Mouse (Mus musculus) lung, embryonic 16.5 days (tissue): ENCODE data around the gene Slc35f4. TPM values are rescaled to one million over a fixed set of nuclear protein-coding genes. Genes with fewer than 3 reads are reported as not detected.
"Not testable (repeated sequence)": the region's sequence is repeated elsewhere in the genome, so short reads cannot be mapped to it uniquely, and the experiment has no call there.

Experiments used
- ATAC-seq: fragments of 200-750 bp; cut with Nextera tagmentation; 2 replicates; pipeline ENCODE4 v1.8.0; 2017; ENCODE audit warnings: low read depth, mild to moderate bottlenecking, moderate library complexity
- H3K27ac ChIP-seq: fragments of 300-500 bp; sonication (generic); 2 replicates; pipeline ENCODE4 v1.5.1; 2014; ENCODE audit warnings: mild to moderate bottlenecking, control low read depth, low read length
- H3K27me3 ChIP-seq: fragments of 300-500 bp; sonication (generic); 2 replicates; pipeline ENCODE4 v1.6.1; 2014; ENCODE audit warnings: low read depth, low read length, mixed read lengths; ENCODE audit not compliant: control insufficient read depth, insufficient read depth
- H3K36me3 ChIP-seq: fragments of 300-500 bp; sonication (generic); 2 replicates; pipeline ENCODE4 v1.6.1; 2014; ENCODE audit warnings: low read length; ENCODE audit not compliant: control insufficient read depth, insufficient read depth
- H3K4me1 ChIP-seq: fragments of 300-500 bp; sonication (generic); replicated peaks from 2 replicates; pipeline ENCODE4 v1.6.1; 2014; ENCODE audit warnings: low read length, mixed read lengths; ENCODE audit not compliant: control insufficient read depth, insufficient read depth
- H3K4me2 ChIP-seq: fragments of 300-500 bp; sonication (generic); 2 replicates; pipeline ENCODE4 v1.6.1; 2014; ENCODE audit warnings: low read depth, low read length, control low read depth
- H3K4me3 ChIP-seq: fragments of 300-500 bp; sonication (generic); 2 replicates; pipeline ENCODE4 v1.5.1; 2014; ENCODE audit warnings: mild to moderate bottlenecking, low read length, control low read depth
- H3K9ac ChIP-seq: fragments of 300-500 bp; sonication (generic); 2 replicates; pipeline ENCODE4 v1.6.1; 2014; ENCODE audit warnings: low read length, control low read depth
- H3K9me3 ChIP-seq: fragments of 300-500 bp; sonication (generic); 2 replicates; pipeline ENCODE4 v1.6.1; 2016; ENCODE audit warnings: low read length; ENCODE audit not compliant: control insufficient read depth
- WGBS: fragments of 180-500 bp; shearing (Covaris S2); extraction: QIAGEN DNeasy Blood & Tissue Kit; methylation state at CpG from one replicate; pipeline ENCODE4 v1.1.7; 2014; 5-methylcytosine and 5-hydroxymethylcytosine counted together
- polyA plus RNA-seq: library from polyadenylated mRNA; unstranded; fragments of >200 nt; fragmentation: Nextera tagmentation; extraction: Ambion mirVana; gene quantifications from 2 replicates; pipeline ENCODE4 v1.2.1, GENCODE M21; 2015

Gene Slc35f4
- polyA plus RNA-seq, 1 experiment from 2014 or later: not detected

DNA sequence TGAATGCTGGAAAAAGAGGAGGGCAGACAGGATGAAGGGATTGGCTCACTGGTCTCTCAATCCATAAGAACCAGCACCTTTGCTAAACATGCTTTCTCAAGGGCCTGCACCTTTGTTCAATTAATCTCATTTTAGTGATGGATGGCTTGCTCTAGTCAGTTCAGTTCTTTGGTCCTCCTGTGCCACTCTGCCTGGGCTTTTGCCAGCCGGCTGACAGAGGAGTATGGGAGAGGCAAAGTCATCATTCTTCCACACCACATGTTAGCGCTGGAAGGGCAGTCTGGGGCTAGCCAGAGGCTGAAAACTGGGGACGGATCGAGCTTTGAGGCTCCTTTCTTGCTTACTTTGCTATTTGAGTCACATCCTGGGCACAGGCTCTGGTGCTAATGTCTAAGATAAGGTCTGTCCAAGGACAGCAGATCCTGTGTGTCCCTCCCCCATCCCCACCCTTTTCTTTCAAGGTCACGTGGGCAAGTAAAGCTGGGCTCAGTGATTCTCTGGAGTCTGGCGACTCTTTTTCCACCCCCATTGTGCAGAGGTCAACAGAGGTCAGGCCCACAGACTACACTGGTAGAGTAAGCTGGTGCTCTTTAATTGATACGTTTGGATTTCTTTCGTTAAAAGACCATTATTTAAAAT, 224.7 kb downstream of the Slc35f4 start:
- no peak overlapping the region for H3K4me3 ChIP-seq
- H3K4me2 ChIP-seq: no peak overlapping the region
- H3K36me3 ChIP-seq: no peaks in the 10 kb centered on the region
- WGBS: 36% methylated on average over 8 of the region's 8 CpGs
- H3K9ac ChIP-seq: no peak overlapping the region
- H3K9me3 ChIP-seq: no peaks in the 10 kb centered on the region
- ATAC-seq: no peak
- H3K27me3 ChIP-seq: no peaks in the 10 kb centered on the region
- no peaks in the 10 kb centered on the region for H3K4me1 ChIP-seq
- H3K27ac ChIP-seq: no peak overlapping the region

- 52% methylated on average over 8 of the region's 8 CpGs for WGBS
- no peak overlapping the region for H3K27ac ChIP-seq
- H3K4me1 ChIP-seq: no peaks in the 10 kb centered on the region
- no peaks in the 10 kb centered on the region for H3K36me3 ChIP-seq
- no peak overlapping the region for H3K4me3 ChIP-seq
- no peaks in the 10 kb centered on the region for H3K27me3 ChIP-seq
- ATAC-seq: no peak
- no peak overlapping the region for H3K4me2 ChIP-seq
- no peak overlapping the region for H3K9ac ChIP-seq
- no peaks in the 10 kb centered on the region for H3K9me3 ChIP-seq
Measured at GRCm38 (mm10) chr14:49300326-49300725, 225.5 kb downstream of the Slc35f4 start.

GRCm38 (mm10) chr14:49293802-49294449, 231.9 kb downstream of the Slc35f4 start:
- no peak for ATAC-seq
- Histone ChIP-seq H3K4me3 (no peak overlapping the region), H3K27ac (no peak overlapping the region), H3K36me3 (no peaks in the 10 kb centered on the region), H3K9me3 (no peaks in the 10 kb centered on the region), H3K4me2 (no peak overlapping the region), H3K4me1 (no peaks in the 10 kb centered on the region), H3K27me3 (no peaks in the 10 kb centered on the region), H3K9ac (no peak overlapping the region)
- WGBS: 52% methylated on average over 4 of the region's 4 CpGs

DNA sequence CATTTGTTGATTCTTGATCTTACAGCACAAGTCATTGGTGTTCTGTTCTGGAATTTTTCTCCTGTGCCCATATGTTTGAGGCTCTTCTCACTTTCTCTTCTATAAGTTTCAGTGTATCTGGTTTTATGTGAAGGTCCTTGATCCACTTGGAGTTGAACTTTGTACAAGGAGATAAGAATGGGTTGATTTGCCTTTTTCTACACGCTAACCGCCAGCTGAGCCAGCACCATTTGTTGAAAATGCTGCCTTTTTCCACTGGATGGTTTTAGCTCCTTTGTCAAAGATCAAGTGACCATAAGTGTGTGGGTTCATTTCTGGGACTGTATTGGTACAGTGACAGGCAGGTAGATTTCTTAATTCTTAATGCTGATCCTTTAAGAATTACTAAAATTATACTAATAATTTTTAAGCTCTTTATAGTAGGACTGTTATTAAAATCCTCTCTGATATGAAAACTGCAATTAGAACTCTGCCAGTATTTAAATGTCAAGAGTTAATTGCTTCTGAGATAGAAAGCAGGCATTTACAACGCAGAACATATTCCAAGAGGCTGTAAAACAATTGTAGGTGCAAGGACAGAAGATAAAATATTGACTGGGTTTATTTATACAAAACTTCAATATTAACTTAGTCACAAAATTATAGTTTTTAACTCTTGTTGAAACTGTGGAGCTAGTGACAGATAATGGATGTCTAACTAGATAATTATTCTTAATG, 235.7 kb downstream of the Slc35f4 start:
- WGBS: 61% methylated on average over 3 of the region's 3 CpGs
- Histone ChIP-seq H3K4me3 (no peak overlapping the region), H3K27ac (no peak overlapping the region), H3K27me3 (no peaks in the 10 kb centered on the region), H3K36me3 (no peaks in the 10 kb centered on the region), H3K4me2 (no peak overlapping the region), H3K9ac (no peak overlapping the region), H3K9me3 (no peaks in the 10 kb centered on the region), H3K4me1 (no peaks in the 10 kb centered on the region)
- ATAC-seq: no peak

- ATAC-seq: no peak
- Histone ChIP-seq H3K27ac (no peak overlapping the region), H3K4me3 (no peak overlapping the region), H3K36me3 (no peaks in the 10 kb centered on the region), H3K9me3 (no peaks in the 10 kb centered on the region), H3K4me1 (no peaks in the 10 kb centered on the region), H3K9ac (no peak overlapping the region), H3K4me2 (no peak overlapping the region), H3K27me3 (no peaks in the 10 kb centered on the region)
- WGBS: 82% methylated on average over 7 of the region's 7 CpGs
Measured at GRCm38 (mm10) chr14:49283784-49284655, 241.8 kb downstream of the Slc35f4 start.

GRCm38 (mm10) chr14:49278880-49279279, 247.0 kb downstream of the Slc35f4 start:
- no peak overlapping the region for H3K9ac ChIP-seq
- H3K27me3 ChIP-seq: no peaks in the 10 kb centered on the region
- no peak overlapping the region for H3K4me3 ChIP-seq
- 37% methylated on average over 6 of the region's 6 CpGs for WGBS
- no peak overlapping the region for H3K4me2 ChIP-seq
- H3K9me3 ChIP-seq: no peaks in the 10 kb centered on the region
- no peaks in the 10 kb centered on the region for H3K36me3 ChIP-seq
- no peaks in the 10 kb centered on the region for H3K4me1 ChIP-seq
- no peak for ATAC-seq
- no peak overlapping the region for H3K27ac ChIP-seq

- H3K4me3 ChIP-seq, H3K9me3 ChIP-seq, H3K9ac ChIP-seq, H3K27ac ChIP-seq, H3K4me1 ChIP-seq, ATAC-seq, H3K4me2 ChIP-seq, H3K36me3 ChIP-seq, H3K27me3 ChIP-seq: not testable (repeated sequence)
- 71% methylated on average over 9 of the region's 9 CpGs for WGBS
Measured at GRCm38 (mm10) chr14:49278479-49278878, 247.4 kb downstream of the Slc35f4 start.

GRCm38 (mm10) chr14:49277642-49278041, 248.2 kb downstream of the Slc35f4 start:
- H3K4me1 ChIP-seq: no peaks in the 10 kb centered on the region
- no peak overlapping the region for H3K4me3 ChIP-seq
- no peaks in the 10 kb centered on the region for H3K9me3 ChIP-seq
- 36% methylated on average over 3 of the region's 3 CpGs for WGBS
- ATAC-seq: no peak
- no peak overlapping the region for H3K4me2 ChIP-seq
- no peak overlapping the region for H3K9ac ChIP-seq
- H3K36me3 ChIP-seq: no peaks in the 10 kb centered on the region
- no peak overlapping the region for H3K27ac ChIP-seq
- no peaks in the 10 kb centered on the region for H3K27me3 ChIP-seq

DNA sequence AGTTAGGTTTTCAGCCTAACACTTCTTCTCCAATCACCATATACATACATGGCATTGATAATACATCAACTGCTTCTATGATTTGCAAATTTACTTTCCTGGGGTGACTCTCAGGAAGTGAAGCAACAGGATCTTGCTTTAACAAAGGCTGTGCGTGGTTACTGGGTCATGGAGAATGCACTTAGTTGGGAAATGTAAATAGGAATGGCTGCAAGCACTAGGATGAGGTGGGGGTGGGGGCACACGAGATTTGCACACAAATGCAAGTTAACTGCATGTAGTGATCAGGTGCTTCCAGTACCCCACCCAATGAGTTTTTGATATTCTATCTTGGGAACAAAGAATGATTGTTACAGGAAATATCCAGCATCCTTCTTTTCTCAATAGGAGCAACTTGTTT, 250.5 kb downstream of the Slc35f4 start:
- 16% methylated on average over 2 of the region's 2 CpGs for WGBS
- no peak overlapping the region for H3K27ac ChIP-seq

More for the DNA sequence above, 250.5 kb downstream of the Slc35f4 start:
- no peaks in the 10 kb centered on the region for H3K36me3 ChIP-seq
- H3K27me3 ChIP-seq: no peaks in the 10 kb centered on the region
- H3K4me2 ChIP-seq: no peak overlapping the region
- no peaks in the 10 kb centered on the region for H3K4me1 ChIP-seq
- ATAC-seq: no peak
- H3K9ac ChIP-seq: no peak overlapping the region
- H3K4me3 ChIP-seq: no peak overlapping the region
- H3K9me3 ChIP-seq: no peaks in the 10 kb centered on the region
